27 mouse cellular contexts compared by ENCODE assay signal in the genomic region with DNA sequence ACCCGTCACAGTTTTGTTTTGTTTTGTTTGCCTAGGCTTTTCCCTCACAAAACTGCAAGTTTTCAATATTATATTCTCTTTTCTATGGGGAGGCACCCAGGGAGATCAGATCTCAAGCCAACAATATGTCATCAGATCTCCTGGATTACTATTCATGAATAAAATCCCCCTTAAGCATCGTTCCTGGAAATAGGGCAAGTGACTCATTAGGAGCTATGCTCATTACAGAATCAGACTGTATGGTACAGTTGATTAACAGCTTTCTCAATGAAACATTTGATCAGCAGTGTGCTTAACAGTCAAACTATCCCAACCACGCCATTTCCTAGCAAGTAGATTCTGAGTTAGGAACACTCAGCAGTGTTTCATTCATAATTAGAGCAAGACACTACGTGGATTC. TPM values are rescaled to one million over a fixed set of nuclear protein-coding genes. Genes with fewer than 3 reads are reported as not detected.
DNase-seq lines count a peak whose midpoint lies in the region; ATAC-seq lines count a peak whose summit lies in the region.
"Had no signal": no experiment of that assay in that cellular context is flagged by ENCODE, and none has a peak within 500 bp of the region (broad histone marks: within the 10 kb centered on the region; RNA-seq: fewer than 3 reads in every experiment).

No protein-coding gene starts in this region.

- no peak overlapping the region for H3K4me3 ChIP-seq in forebrain, embryonic 13.5 days
- no peak overlapping the region for H3K4me3 ChIP-seq in forebrain, embryonic 11.5 days (ENCODE audit: low read depth, low read length)
- H3K4me3 ChIP-seq in forebrain, embryonic 16.5 days (replicated peaks; ENCODE audit: low read length) = no peak overlapping the region
- H3K4me3 ChIP-seq in forebrain, embryonic 12.5 days (replicated peaks) = no peak overlapping the region
- H3K4me3 ChIP-seq: embryonic facial prominence, embryonic 10.5 days; embryonic facial prominence, embryonic 13.5 days; erythroblast, embryonic 14.5 days; gastrocnemius, adult 2 months; hindbrain, embryonic 12.5 days; hindbrain, embryonic 15.5 days had no signal

- H3K9me3 ChIP-seq in forebrain, embryonic 13.5 days (replicated peaks) = no peaks in the 10 kb centered on the region
- H3K9me3 ChIP-seq in forebrain, embryonic 11.5 days (ENCODE audit: control insufficient read depth, low read length) = no peaks in the 10 kb centered on the region
- H3K9me3 ChIP-seq in forebrain, embryonic 16.5 days (ENCODE audit: control insufficient read depth, low read length) = no peaks in the 10 kb centered on the region
- H3K9me3 ChIP-seq in forebrain, embryonic 12.5 days = peaks cover 4% of the 10 kb centered on the region; the same call in 1 of the 2 replicates
- H3K9me3 ChIP-seq: embryonic facial prominence, embryonic 10.5 days; hindbrain, embryonic 12.5 days; hindbrain, embryonic 15.5 days had no signal

- H3K27me3 ChIP-seq in forebrain, embryonic 13.5 days = no peaks in the 10 kb centered on the region
- H3K27me3 ChIP-seq in forebrain, embryonic 11.5 days (ENCODE audit: control insufficient read depth, insufficient read depth, low read length) = no peaks in the 10 kb centered on the region
- no peaks in the 10 kb centered on the region for H3K27me3 ChIP-seq in forebrain, embryonic 16.5 days (replicated peaks; ENCODE audit: control insufficient read depth, insufficient read depth, low read length)
- H3K27me3 ChIP-seq in forebrain, embryonic 12.5 days = no peaks in the 10 kb centered on the region
- H3K27me3 ChIP-seq: CH12.LX; embryonic facial prominence, embryonic 13.5 days; hindbrain, embryonic 12.5 days; hindbrain, embryonic 15.5 days had no signal

- no peak overlapping the region for H3K4me2 ChIP-seq in forebrain, embryonic 13.5 days
- no peak overlapping the region for H3K4me2 ChIP-seq in forebrain, embryonic 11.5 days (ENCODE audit: low read depth, low read length, severe bottlenecking)
- no peak overlapping the region for H3K4me2 ChIP-seq in forebrain, embryonic 16.5 days (ENCODE audit: low read length)
- H3K4me2 ChIP-seq in forebrain, embryonic 12.5 days = no peak overlapping the region
- H3K4me2 ChIP-seq: embryonic facial prominence, embryonic 13.5 days; heart, embryonic 11.5 days; hindbrain, embryonic 12.5 days; hindbrain, embryonic 15.5 days had no signal

- DNase-seq in forebrain, embryonic 11.5 days (ENCODE audit: low spot score) = no peak
- peak; percentile 55 for DNase-seq in NIH3T3 (ENCODE audit: low read depth)
- no peak for DNase-seq in testis, postnatal 14 days (ENCODE audit: low spot score)
- DNase-seq: adrenal gland, adult 8-10 months; adrenal gland, postnatal 25 days; B cell, adult 2 months; cerebellum, adult 11 months; cerebellum, adult 2 months; cerebellum, adult 9-11 months; cerebellum, postnatal 25 days; embryo, embryonic 11 days; gastrocnemius, adult 2 months; gastrocnemius, postnatal 14 days; heart, adult 11 months; kidney, adult 2 months had no signal

- WGBS in forebrain, embryonic 13.5 days = 51% methylated on average over 4 of the region's 4 CpGs
- WGBS in forebrain, embryonic 11.5 days = 85% methylated on average over 4 of the region's 4 CpGs
- WGBS in forebrain, embryonic 16.5 days = 36% methylated on average over 4 of the region's 4 CpGs
- 77% methylated on average over 4 of the region's 4 CpGs for WGBS in forebrain, embryonic 12.5 days

- H3K4me1 ChIP-seq in forebrain, embryonic 13.5 days = peaks cover 9% of the 10 kb centered on the region
- no peaks in the 10 kb centered on the region for H3K4me1 ChIP-seq in forebrain, embryonic 11.5 days (replicated peaks; ENCODE audit: control insufficient read depth, insufficient read depth, low read length)
- peaks cover 8% of the 10 kb centered on the region for H3K4me1 ChIP-seq in forebrain, embryonic 16.5 days (replicated peaks; ENCODE audit: control insufficient read depth, insufficient read depth, low read length)
- H3K4me1 ChIP-seq in forebrain, embryonic 12.5 days = no peaks in the 10 kb centered on the region
- H3K4me1 ChIP-seq: embryonic facial prominence, embryonic 10.5 days; embryonic facial prominence, embryonic 13.5 days; hindbrain, embryonic 12.5 days; hindbrain, embryonic 15.5 days had no signal

- ATAC-seq in forebrain, embryonic 13.5 days = peak; percentile 50; the same call in 1 of the 2 replicates
- no peak for ATAC-seq in forebrain, embryonic 11.5 days (replicated peaks; ENCODE audit: low FRiP score)
- ATAC-seq in forebrain, embryonic 16.5 days = peak; percentile 79
- no peak for ATAC-seq in forebrain, embryonic 12.5 days (ENCODE audit: low FRiP score)
- ATAC-seq: activated CD4-positive, CD25-positive, alpha-beta regulatory T cell, adult 4 months; intestine, postnatal 0 days had no signal

- H3K36me3 ChIP-seq in forebrain, embryonic 13.5 days (ENCODE audit: poor library complexity, severe bottlenecking) = no peaks in the 10 kb centered on the region
- H3K36me3 ChIP-seq in forebrain, embryonic 11.5 days (ENCODE audit: control insufficient read depth, insufficient read depth, low read length) = no peaks in the 10 kb centered on the region
- no peaks in the 10 kb centered on the region for H3K36me3 ChIP-seq in forebrain, embryonic 16.5 days (ENCODE audit: control insufficient read depth, insufficient read depth)
- H3K36me3 ChIP-seq in forebrain, embryonic 12.5 days (replicated peaks) = no peaks in the 10 kb centered on the region
- H3K36me3 ChIP-seq: embryonic facial prominence, embryonic 10.5 days; embryonic facial prominence, embryonic 13.5 days; hindbrain, embryonic 12.5 days; hindbrain, embryonic 15.5 days had no signal

- no peak overlapping the region for H3K27ac ChIP-seq in forebrain, embryonic 13.5 days
- H3K27ac ChIP-seq in forebrain, embryonic 11.5 days (ENCODE audit: low read depth, low read length) = no peak overlapping the region
- no peak overlapping the region for H3K27ac ChIP-seq in forebrain, embryonic 16.5 days (ENCODE audit: low read length)
- H3K27ac ChIP-seq in forebrain, embryonic 12.5 days = no peak overlapping the region
- H3K27ac ChIP-seq: embryonic facial prominence, embryonic 10.5 days; embryonic facial prominence, embryonic 13.5 days; gastrocnemius, adult 2 months; hindbrain, embryonic 12.5 days; hindbrain, embryonic 15.5 days had no signal

- H3K9ac ChIP-seq in forebrain, embryonic 13.5 days = no peak overlapping the region
- no peak overlapping the region for H3K9ac ChIP-seq in forebrain, embryonic 11.5 days (ENCODE audit: low read length)
- H3K9ac ChIP-seq in forebrain, embryonic 16.5 days (replicated peaks; ENCODE audit: low read depth, low read length) = no peak overlapping the region
- no peak overlapping the region for H3K9ac ChIP-seq in forebrain, embryonic 12.5 days
- H3K9ac ChIP-seq: embryonic facial prominence, embryonic 13.5 days; hindbrain, embryonic 12.5 days; hindbrain, embryonic 15.5 days had no signal

RNA-seq across cellular contexts. Expression of gene Erc1, which starts 7.5 kb away (rescaled TPM):
- 30.1 and 31.3 TPM in 2 replicates for polyA plus RNA-seq in forebrain, embryonic 13.5 days (2015; fragmentation: Nextera tagmentation; extraction: Ambion mirVana)
- 31.4 and 33.7 TPM in 2 replicates for polyA plus RNA-seq in forebrain, embryonic 11.5 days (2014; fragmentation: Nextera tagmentation; extraction: Ambion mirVana)
- polyA plus RNA-seq in forebrain, embryonic 16.5 days (2015; fragmentation: Nextera tagmentation; extraction: Ambion mirVana) = 41.8 and 43.2 TPM in 2 replicates
- polyA plus RNA-seq in forebrain, embryonic 12.5 days (2016; fragmentation: Nextera tagmentation; extraction: Ambion mirVana) = 32.9 and 34.9 TPM in 2 replicates

RNA-seq across cellular contexts. Expression of gene Rad52, which starts 47.0 kb away (rescaled TPM):
- 22.3 and 25.7 TPM in 2 replicates for polyA plus RNA-seq in forebrain, embryonic 13.5 days (2015; fragmentation: Nextera tagmentation; extraction: Ambion mirVana)
- polyA plus RNA-seq in forebrain, embryonic 11.5 days (2014; fragmentation: Nextera tagmentation; extraction: Ambion mirVana) = 20.9 and 23.2 TPM in 2 replicates
- polyA plus RNA-seq in forebrain, embryonic 16.5 days (2015; fragmentation: Nextera tagmentation; extraction: Ambion mirVana) = 29.7 and 30.4 TPM in 2 replicates
- 22.8 and 25.2 TPM in 2 replicates for polyA plus RNA-seq in forebrain, embryonic 12.5 days (2016; fragmentation: Nextera tagmentation; extraction: Ambion mirVana)

Comparison
In these comparisons a context has a peak if more than half of its experiments do, and no peak if none do; other contexts are left out.
1. ATAC-seq: peak in forebrain, embryonic 13.5 days (single experiment) and forebrain, embryonic 16.5 days (single experiment); none in forebrain, embryonic 11.5 days (single experiment) and forebrain, embryonic 12.5 days (single experiment).